Mouse (Mus musculus): ENCODE results near the gene Hif1an.

GRCm38 (mm10) chr19:44564006-44564405, 1.4 kb downstream of the Hif1an start:
- TF ChIP-seq CTCF (IDR thresholded peaks at IDR 0.05; ENCODE audit: extremely low read depth, insufficient read depth, low read length), result no peak
- TF ChIP-seq POLR2A (IDR thresholded peaks at IDR 0.05; ENCODE audit: extremely low read depth, insufficient read depth, low read length), result no peak

Data from cortical plate, adult 2 months (tissue).